Mouse (Mus musculus) limb, embryonic 14.5 days (tissue): ENCODE measurements around the gene Scamp1. TPM values are rescaled to one million over a fixed set of nuclear protein-coding genes. Genes with fewer than 3 reads are reported as not detected.

Experiments used
- ATAC-seq: fragments of 200-750 bp; cut with Nextera tagmentation; 2 replicates; pipeline ENCODE4 v1.8.0; 2017; ENCODE audit warnings: low read depth, moderate number of reproducible peaks, moderate TSS enrichment; ENCODE audit not compliant: low FRiP score
- DNase-seq: peaks from one replicate; pipeline ENCODE4 v3.0.0-alpha.2; 2015; ENCODE audit warnings: low spot score
- H3K27ac ChIP-seq: fragments of 300-500 bp; sonication (generic); replicated peaks from 2 replicates; pipeline ENCODE4 v1.5.1; 2014; ENCODE audit warnings: low read depth, mild to moderate bottlenecking, low read length, moderate library complexity, mixed read lengths
- H3K27me3 ChIP-seq: fragments of 300-500 bp; sonication (generic); 2 replicates; pipeline ENCODE4 v1.6.1; 2014; ENCODE audit warnings: low read length, mixed read lengths; ENCODE audit not compliant: control insufficient read depth, insufficient read depth
- H3K36me3 ChIP-seq: fragments of 300-500 bp; sonication (generic); 2 replicates; pipeline ENCODE4 v1.6.1; 2014; ENCODE audit warnings: mild to moderate bottlenecking, low read length, moderate library complexity, mixed read lengths; ENCODE audit not compliant: control insufficient read depth, insufficient read depth
- H3K4me1 ChIP-seq: fragments of 300-500 bp; sonication (generic); 2 replicates; pipeline ENCODE4 v1.6.1; 2014; ENCODE audit warnings: antibody characterized with exemption, low read length, mixed read lengths; ENCODE audit not compliant: control insufficient read depth, insufficient read depth
- H3K4me2 ChIP-seq: fragments of 300-500 bp; sonication (generic); replicated peaks from 2 replicates; pipeline ENCODE4 v1.6.1; 2014; ENCODE audit warnings: low read depth, mild to moderate bottlenecking, low read length, moderate library complexity; ENCODE audit not compliant: severe bottlenecking
- H3K4me3 ChIP-seq: fragments of 300-500 bp; sonication (generic); replicated peaks from 2 replicates; pipeline ENCODE4 v1.5.1; 2014; ENCODE audit warnings: low read length
- H3K9ac ChIP-seq: fragments of 300-500 bp; sonication (generic); 2 replicates; pipeline ENCODE4 v1.6.1; 2014; ENCODE audit warnings: mild to moderate bottlenecking, low read depth, low read length, moderate library complexity; ENCODE audit not compliant: severe bottlenecking
- H3K9me3 ChIP-seq: fragments of 300-500 bp; sonication (generic); 2 replicates; pipeline ENCODE4 v1.6.1; 2016; ENCODE audit warnings: low read length; ENCODE audit not compliant: control insufficient read depth
- POLR2A ChIP-seq: fragments of 200-500 bp; IDR thresholded peaks from 2 replicates; pipeline ENCODE4 v1.8.0; 2012; ENCODE audit warnings: inconsistent platforms, mild to moderate bottlenecking, moderate library complexity, borderline replicate concordance; ENCODE audit not compliant: insufficient read depth, insufficient read length; ENCODE audit errors: extremely low read depth
- WGBS: fragments of 180-500 bp; shearing (Covaris S2); extraction: QIAGEN DNeasy Blood & Tissue Kit; methylation state at CpG from one replicate; pipeline ENCODE4 v1.1.7; 2014; 5-methylcytosine and 5-hydroxymethylcytosine counted together
- polyA plus RNA-seq, 2 experiments: library from polyadenylated mRNA; depleted of rRNA in 1 of 2; stranded (reverse) in 1 of 2; unstranded in 1 of 2; fragments of >200 nt; fragmentation: Nextera tagmentation in 1 of 2; extraction: Ambion mirVana in 1 of 2; gene quantifications; 2 replicates each; pipeline versions ENCODE4 v1.2.1 to v1.2.3; 2012 to 2014

Scamp1 gene
- polyA plus RNA-seq, 2 experiments = 19.5 to 26.1 TPM

- H3K9me3 ChIP-seq = no peaks in the 10 kb centered on the region
- no peak overlapping the region for H3K4me3 ChIP-seq
- no peak overlapping the region for H3K27ac ChIP-seq
- no peak overlapping the region for H3K4me2 ChIP-seq
- no peak for DNase-seq
- no peaks in the 10 kb centered on the region for H3K36me3 ChIP-seq
- H3K27me3 ChIP-seq = no peaks in the 10 kb centered on the region
- no peak for ATAC-seq
- H3K9ac ChIP-seq = no peak overlapping the region
- peaks cover 8% of the 10 kb centered on the region; the same call in 1 of the 2 replicates for H3K4me1 ChIP-seq
- TF ChIP-seq POLR2A = no peak
- WGBS = 71% methylated on average over 2 of the region's 2 CpGs
Observed at GRCm38 (mm10) chr13:94257711-94258110, 27.9 kb downstream of the Scamp1 start.

- Histone ChIP-seq H3K9ac (no peak overlapping the region), H3K27ac (no peak overlapping the region), H3K4me2 (no peak overlapping the region), H3K4me3 (no peak overlapping the region), H3K36me3 (no peaks in the 10 kb centered on the region), H3K4me1 (no peaks in the 10 kb centered on the region; the same call in 1 of the 2 replicates), H3K9me3 (no peaks in the 10 kb centered on the region), H3K27me3 (no peaks in the 10 kb centered on the region)
- 79% methylated on average over 2 of the region's 2 CpGs for WGBS
- DNase-seq (no peak), ATAC-seq (no peak)
- no peak for TF ChIP-seq POLR2A
Observed at GRCm38 (mm10) chr13:94255176-94255575, 30.5 kb downstream of the Scamp1 start.

- WGBS = 94% methylated on average over 3 of the region's 3 CpGs
- no peaks in the 10 kb centered on the region; the same call in 1 of the 2 replicates for H3K4me1 ChIP-seq
- no peak overlapping the region for H3K27ac ChIP-seq
- ATAC-seq (no peak), DNase-seq (no peak)
- no peaks in the 10 kb centered on the region for H3K9me3 ChIP-seq
- H3K4me2 ChIP-seq = no peak overlapping the region
- H3K4me3 ChIP-seq = no peak overlapping the region
- H3K27me3 ChIP-seq = no peaks in the 10 kb centered on the region
- H3K36me3 ChIP-seq = no peaks in the 10 kb centered on the region
- no peak overlapping the region for H3K9ac ChIP-seq
- TF ChIP-seq POLR2A = no peak
Observed at GRCm38 (mm10) chr13:94254286-94254685, 31.4 kb downstream of the Scamp1 start.

- Histone ChIP-seq H3K4me3 (no peak overlapping the region), H3K4me2 (no peak overlapping the region), H3K27me3 (no peaks in the 10 kb centered on the region), H3K36me3 (no peaks in the 10 kb centered on the region), H3K4me1 (no peaks in the 10 kb centered on the region; the same call in 1 of the 2 replicates), H3K9me3 (no peaks in the 10 kb centered on the region), H3K27ac (no peak overlapping the region), H3K9ac (no peak overlapping the region)
- no peak for DNase-seq
- ATAC-seq = no peak
- 86% methylated on average over 5 of the region's 5 CpGs for WGBS
- no peak for TF ChIP-seq POLR2A
Observed at GRCm38 (mm10) chr13:94253052-94253451, 32.6 kb downstream of the Scamp1 start.

GRCm38 (mm10) chr13:94250761-94251160, 34.9 kb downstream of the Scamp1 start:
- ATAC-seq = no peak
- Histone ChIP-seq H3K27ac (no peak overlapping the region), H3K9ac (no peak overlapping the region), H3K4me2 (no peak overlapping the region), H3K9me3 (no peaks in the 10 kb centered on the region), H3K4me1 (no peaks in the 10 kb centered on the region), H3K4me3 (no peak overlapping the region), H3K36me3 (no peaks in the 10 kb centered on the region), H3K27me3 (no peaks in the 10 kb centered on the region)
- no peak for DNase-seq
- TF ChIP-seq POLR2A = no peak
- 82% methylated on average over 6 of the region's 8 CpGs for WGBS

- no peak for TF ChIP-seq POLR2A
- Histone ChIP-seq H3K27me3 (no peaks in the 10 kb centered on the region), H3K9me3 (no peaks in the 10 kb centered on the region), H3K9ac (no peak overlapping the region), H3K4me3 (no peak overlapping the region), H3K4me2 (no peak overlapping the region), H3K36me3 (no peaks in the 10 kb centered on the region), H3K4me1 (no peaks in the 10 kb centered on the region), H3K27ac (no peak overlapping the region)
- 98% methylated on average over 6 of the region's 6 CpGs for WGBS
- ATAC-seq (no peak), DNase-seq (no peak)
Observed at GRCm38 (mm10) chr13:94250188-94250587, 35.5 kb downstream of the Scamp1 start.
